Mouse (Mus musculus) adrenal gland, postnatal 36 days (tissue): ENCODE results near the gene Pcx. TPM values are rescaled to one million over a fixed set of nuclear protein-coding genes. Genes with fewer than 3 reads are reported as not detected.

ENCODE experiments used
- DNase-seq, 2 experiments: peaks; one replicate each; pipeline ENCODE4 v3.0.0; 2021; ENCODE audit warnings: mixed read lengths in 1 of 2
- total RNA-seq, 2 experiments: library from RNA; stranded (reverse); gene quantifications; 2 replicates each; pipeline ENCODE4 v1.2.3; 2021

Gene Pcx
- total RNA-seq, 2 experiments from 2014 or later = 683 to 762 TPM

DNA sequence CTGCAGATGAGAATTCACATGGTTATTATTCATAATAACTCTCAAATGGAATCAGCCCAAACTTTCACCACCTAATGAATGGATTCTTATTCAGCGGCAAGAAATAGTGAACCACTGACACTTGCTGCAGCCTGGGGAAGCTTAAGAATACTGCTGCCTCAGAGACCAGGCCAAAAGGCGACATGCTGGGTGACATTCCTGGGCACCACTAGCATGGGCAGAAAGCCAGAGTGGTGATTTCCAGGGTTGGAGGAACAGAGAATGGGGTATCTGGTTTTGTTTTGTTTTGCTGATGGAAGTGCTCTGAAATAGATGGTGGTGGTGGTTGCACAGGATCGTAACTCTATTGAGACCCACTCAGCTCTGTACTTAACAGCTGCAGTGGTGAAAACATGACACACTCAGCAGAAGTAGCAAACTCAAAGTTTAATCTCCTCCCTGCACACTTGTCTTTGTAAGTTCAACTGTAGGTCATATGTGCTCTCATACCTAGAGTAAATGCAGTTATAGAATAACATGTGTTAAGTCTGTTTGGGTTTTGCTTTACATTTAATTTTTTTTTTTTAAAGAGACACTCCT is 38.1 kb downstream of the Pcx start:
- DNase-seq = peak; percentile 31 to 36

DNA sequence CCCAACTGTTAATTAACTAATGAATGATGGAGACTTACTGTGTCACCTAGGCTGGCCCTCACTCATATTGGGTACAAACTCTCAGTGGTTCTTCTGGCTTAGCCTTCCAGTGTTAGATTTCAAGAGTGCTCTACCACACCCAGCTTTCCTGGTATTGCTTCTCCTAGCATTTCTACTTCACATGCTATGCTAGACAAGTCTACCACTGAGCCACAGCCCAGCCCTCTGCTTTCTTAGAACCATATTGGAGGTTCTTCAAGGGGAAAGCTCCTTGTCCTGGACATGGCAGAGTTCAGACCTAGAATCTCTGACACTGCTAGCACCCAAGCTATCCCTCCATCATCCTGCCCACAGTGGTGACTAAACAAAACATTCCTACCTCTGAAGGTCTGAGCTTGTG is 44.0 kb downstream of the Pcx start:
- DNase-seq = no peak

DNA sequence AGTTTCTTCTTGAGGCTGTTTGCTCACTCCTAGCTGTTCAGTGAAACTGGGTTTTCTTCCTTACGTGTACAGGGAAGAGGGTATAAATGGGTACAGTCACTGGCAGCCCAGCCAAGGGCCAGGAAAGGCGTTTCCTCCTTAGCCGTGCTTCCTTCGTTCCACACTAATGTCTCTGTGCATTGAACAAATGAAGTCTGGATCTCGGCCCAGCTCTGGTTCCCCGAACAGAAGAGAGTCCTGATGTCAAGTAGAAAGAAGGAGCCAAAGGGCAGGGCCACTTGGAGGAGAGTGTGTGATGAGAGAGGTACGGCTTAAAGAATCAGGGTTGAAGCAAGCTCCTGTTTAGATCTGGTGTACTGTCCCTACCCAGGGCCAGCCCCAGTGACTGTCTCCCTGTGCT is 44.8 kb downstream of the Pcx start:
- DNase-seq = no peak

- DNase-seq = no peak
These were observed 46.5 kb downstream of the Pcx start for GRCm38 (mm10) chr19:4556787-4557186.

GRCm38 (mm10) chr19:4557796-4558569 is 47.7 kb downstream of the Pcx start:
- DNase-seq = peak; percentile 48 to 56

GRCm38 (mm10) chr19:4558570-4558955 is 48.3 kb downstream of the Pcx start:
- peak in 1 of 2 experiments; percentile 28 for DNase-seq

DNA sequence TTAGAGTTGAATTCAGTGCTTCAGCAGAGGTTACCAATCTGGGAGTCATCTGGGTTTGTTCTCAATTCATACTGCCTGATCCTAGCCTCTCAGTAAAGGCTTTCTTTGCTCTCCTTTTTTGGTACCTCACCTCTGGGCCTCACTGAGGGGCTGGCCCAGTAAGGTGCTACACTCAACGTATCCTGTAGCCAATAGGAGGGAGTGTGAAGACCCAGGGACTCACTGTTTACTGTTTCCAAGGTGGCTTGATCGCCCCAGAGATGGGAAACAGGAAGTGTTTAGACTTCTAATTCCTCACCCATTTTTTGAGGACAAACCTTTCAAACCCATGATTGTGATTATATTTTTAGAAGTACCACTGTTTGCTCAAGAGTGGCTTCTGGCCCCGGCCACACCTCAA is 48.7 kb downstream of the Pcx start:
- DNase-seq = no peak

- no peak for DNase-seq
These were observed 49.3 kb downstream of the Pcx start for GRCm38 (mm10) chr19:4559588-4559987.

DNA sequence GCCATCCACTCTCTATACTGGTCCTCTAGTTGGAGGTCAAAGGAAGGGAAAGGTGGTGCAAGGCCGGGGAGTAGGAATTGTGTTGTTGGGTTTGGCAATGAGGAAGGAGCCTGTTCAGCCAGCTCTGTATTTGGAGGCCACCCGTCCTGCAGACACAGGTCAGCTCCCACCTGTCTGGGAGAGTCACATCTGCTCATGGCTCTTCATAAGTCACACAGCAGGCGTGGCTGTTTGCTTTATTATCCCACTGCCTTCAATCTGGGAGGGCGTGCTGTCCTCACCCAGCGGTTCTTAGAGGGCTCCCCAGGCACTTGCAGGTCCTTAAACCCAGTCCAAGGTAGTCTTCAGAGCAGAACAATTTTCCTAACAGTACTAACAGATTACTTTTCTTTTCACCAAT is 49.9 kb downstream of the Pcx start:
- no peak for DNase-seq

DNA sequence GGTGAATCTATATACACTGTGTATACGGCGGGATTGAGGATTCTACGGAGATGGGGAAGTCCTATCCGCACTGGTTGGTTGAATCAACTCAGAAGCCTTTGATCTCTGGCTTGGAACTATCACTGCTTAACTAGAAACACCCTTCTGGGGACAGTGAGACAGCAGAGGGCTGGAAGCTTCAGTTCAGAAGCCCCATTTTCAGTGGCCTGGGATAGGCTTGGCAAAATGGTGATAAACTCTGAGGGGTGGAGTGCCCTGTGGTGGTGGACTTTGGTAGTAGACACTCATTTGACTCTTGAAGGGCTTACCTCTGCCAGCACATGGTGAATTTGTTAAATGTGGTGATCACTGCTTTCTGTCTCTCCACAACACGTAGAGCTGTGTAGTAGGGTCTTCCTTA is 55.4 kb downstream of the Pcx start:
- no peak for DNase-seq

- DNase-seq = no peak
These were observed 56.6 kb downstream of the Pcx start for GRCm38 (mm10) chr19:4566880-4567279.

DNA sequence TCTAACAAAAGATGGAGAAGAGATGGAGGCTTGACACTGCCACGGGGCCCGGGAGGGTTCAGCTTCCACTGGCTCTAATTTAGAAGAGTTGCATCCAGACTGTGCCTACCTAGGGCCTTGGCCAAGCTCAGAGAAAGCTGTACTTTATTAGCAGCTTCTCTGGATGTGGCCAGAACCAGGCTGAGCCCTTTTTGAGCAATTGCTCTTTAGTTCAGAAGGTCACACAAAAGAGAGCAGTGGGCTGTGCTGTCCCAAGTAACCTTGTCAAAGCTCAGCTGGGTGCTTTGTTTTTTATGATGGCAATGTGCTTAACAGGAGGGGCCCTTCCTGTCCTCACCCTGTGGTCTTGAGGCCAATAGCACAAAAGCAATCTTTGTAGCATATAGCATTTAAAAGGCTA is 57.4 kb downstream of the Pcx start:
- DNase-seq = no peak

DNA sequence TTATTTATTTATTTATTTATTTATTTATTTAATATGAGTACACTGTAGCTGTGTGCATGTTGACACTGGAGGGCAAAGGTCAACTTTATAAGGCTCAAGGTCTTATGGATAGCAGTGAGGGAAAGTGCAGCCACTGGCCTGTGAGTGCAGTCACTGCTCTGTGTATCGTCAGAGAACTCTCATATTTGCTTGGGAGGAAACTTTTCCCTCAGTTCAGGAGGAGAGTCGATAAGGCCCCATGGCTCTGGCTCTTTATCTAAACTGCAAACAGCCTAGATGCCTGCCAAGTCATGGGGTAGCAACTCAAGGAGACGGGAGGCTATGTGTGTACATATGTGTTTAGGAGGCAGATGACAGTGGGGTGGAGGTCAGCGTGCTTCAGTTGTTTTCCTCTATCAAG is 58.6 kb downstream of the Pcx start:
- no peak for DNase-seq

- DNase-seq = no peak
These were observed 59.3 kb downstream of the Pcx start for GRCm38 (mm10) chr19:4569356-4570236.

- DNase-seq = no peak
These were observed 60.0 kb downstream of the Pcx start for GRCm38 (mm10) chr19:4570237-4570613.

DNA sequence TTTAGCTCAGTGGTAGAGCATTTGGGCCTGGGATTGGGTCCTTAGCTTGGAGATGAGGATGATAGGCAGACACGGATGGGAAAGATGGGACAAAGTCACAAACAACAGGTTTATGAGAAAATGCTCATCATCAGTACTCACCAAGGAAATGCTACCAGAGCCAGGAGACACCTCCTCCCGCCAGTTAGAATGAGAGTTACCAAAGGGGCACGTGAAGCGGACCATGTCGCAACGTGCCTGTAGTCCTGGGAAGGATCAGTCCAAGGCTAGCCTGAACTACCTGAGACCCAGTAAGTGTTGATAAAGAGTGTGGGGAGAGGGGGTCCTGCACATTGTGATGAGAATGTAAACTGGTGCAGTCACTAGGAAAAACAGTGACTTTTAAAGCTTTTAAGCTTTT is 60.5 kb downstream of the Pcx start:
- no peak for DNase-seq

- no peak for DNase-seq
These were observed 61.4 kb downstream of the Pcx start for GRCm38 (mm10) chr19:4571658-4572057.

- DNase-seq = no peak
These were observed 61.8 kb downstream of the Pcx start for GRCm38 (mm10) chr19:4572061-4572460.

GRCm38 (mm10) chr19:4572467-4572866 is 62.2 kb downstream of the Pcx start:
- DNase-seq = no peak

- no peak for DNase-seq
These were observed 63.0 kb downstream of the Pcx start for GRCm38 (mm10) chr19:4573241-4573640.

GRCm38 (mm10) chr19:4578799-4579198 is 68.5 kb downstream of the Pcx start:
- DNase-seq = peak; percentile 53 to 58

- DNase-seq = no peak
These were observed 69.0 kb downstream of the Pcx start for GRCm38 (mm10) chr19:4579296-4579695.

DNA sequence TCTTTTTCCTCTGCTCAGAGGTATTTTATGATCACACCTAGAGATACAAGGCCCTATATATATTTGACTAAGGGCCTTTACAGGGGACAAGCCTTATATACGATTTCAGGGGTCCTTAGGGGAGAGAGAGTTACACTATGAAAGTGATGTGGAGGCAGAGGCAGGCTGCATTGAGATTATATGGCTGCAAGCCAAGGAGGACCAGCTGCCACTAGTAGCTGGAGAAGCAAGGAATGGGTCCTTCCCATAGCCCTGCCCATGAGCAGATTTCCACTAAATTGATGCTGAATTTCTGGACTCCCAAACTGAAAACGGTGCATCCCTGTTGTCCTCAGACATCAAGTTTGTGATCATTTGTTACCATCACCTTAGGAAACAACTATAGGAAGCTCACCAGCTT is 73.6 kb downstream of the Pcx start:
- no peak for DNase-seq
